Mouse (Mus musculus): ENCODE measurements around the gene Elmod3. TPM values are rescaled to one million over a fixed set of nuclear protein-coding genes. Genes with fewer than 3 reads are reported as not detected.
"Not testable (repeated sequence)": the region's sequence is repeated elsewhere in the genome, so short reads cannot be mapped to it uniquely, and the experiment has no call there.

Elmod3 gene
- total RNA-seq, 2 experiments from 2014 or later = 15.9 to 17.3 TPM

- DNase-seq (ENCODE audit: low spot score in 2 of 2) = no peak
- intact Hi-C loops (cut with DNase I) = no loop called here
These were observed 50.4 kb downstream of the Elmod3 start for GRCm38 (mm10) chr6:72547862-72548261.

GRCm38 (mm10) chr6:72547121-72547520 lies 51.1 kb downstream of the Elmod3 start:
- intact Hi-C loops (cut with DNase I) = no loop called here
- DNase-seq (ENCODE audit: low spot score in 2 of 2) = no peak

- DNase-seq (ENCODE audit: low spot score in 2 of 2) = no peak
- intact Hi-C loops (cut with DNase I) = no loop called here
These were observed 52.8 kb downstream of the Elmod3 start for GRCm38 (mm10) chr6:72545377-72545776.

GRCm38 (mm10) chr6:72544283-72544987 lies 53.8 kb downstream of the Elmod3 start, which contains the start of gene Capg:
TSS of gene Capg (plus strand) at chr6:72544391.
- intact Hi-C loops (cut with DNase I) = no loop called here
- no peak for DNase-seq (ENCODE audit: low spot score in 2 of 2)

GRCm38 (mm10) chr6:72543265-72543850 lies 54.9 kb downstream of the Elmod3 start:
- intact Hi-C loops (cut with DNase I) = no loop called here
- no peak for DNase-seq (ENCODE audit: low spot score in 2 of 2)

- DNase-seq (ENCODE audit: low spot score in 2 of 2) = peak; percentile 87 to 94
- intact Hi-C loops (cut with DNase I) = loop anchor here (5.0 kb wide), 1 partner anchor 176 kb away; no protein-coding TSS in a partner anchor
These were observed 59.6 kb downstream of the Elmod3 start for GRCm38 (mm10) chr6:72538562-72539031.

GRCm38 (mm10) chr6:72537998-72538500 lies 60.2 kb downstream of the Elmod3 start:
- no peak for DNase-seq (ENCODE audit: low spot score in 2 of 2)
- intact Hi-C loops (cut with DNase I) = loop anchor here (5.0 kb wide), 1 partner anchor 176 kb away; no protein-coding TSS in a partner anchor

- intact Hi-C loops (cut with DNase I) = loop anchor here (2.0 to 5.0 kb wide), 2 partner anchors 32 to 173 kb away; no protein-coding TSS in a partner anchor
- DNase-seq (ENCODE audit: low spot score in 2 of 2) = peak; percentile 81 to 85
These were observed 63.0 kb downstream of the Elmod3 start for GRCm38 (mm10) chr6:72535165-72535564.

GRCm38 (mm10) chr6:72534035-72534809 lies 64.0 kb downstream of the Elmod3 start:
- intact Hi-C loops (cut with DNase I) = loop anchor here (1.0 to 2.0 kb wide), 2 partner anchors 33 to 106 kb away; no protein-coding TSS in a partner anchor
- DNase-seq (ENCODE audit: low spot score in 2 of 2) = peak; percentile 73 to 76

GRCm38 (mm10) chr6:72533555-72533954 lies 64.7 kb downstream of the Elmod3 start:
- intact Hi-C loops (cut with DNase I); DNase-seq (ENCODE audit: low spot score in 2 of 2): not testable (repeated sequence)

- intact Hi-C loops (cut with DNase I) = no loop called here
- DNase-seq (ENCODE audit: low spot score in 2 of 2) = peak in 1 of 2 experiments; percentile 49
These were observed 65.6 kb downstream of the Elmod3 start for GRCm38 (mm10) chr6:72532580-72532979.

- no peak for DNase-seq (ENCODE audit: low spot score in 2 of 2)
- intact Hi-C loops (cut with DNase I) = no loop called here
These were observed 69.6 kb downstream of the Elmod3 start for GRCm38 (mm10) chr6:72528410-72529151.

GRCm38 (mm10) chr6:72527070-72527469 lies 71.1 kb downstream of the Elmod3 start:
- intact Hi-C loops (cut with DNase I) = no loop called here
- DNase-seq (ENCODE audit: low spot score in 2 of 2) = no peak

- intact Hi-C loops (cut with DNase I) = no loop called here
- no peak for DNase-seq (ENCODE audit: low spot score in 2 of 2)
These were observed 74.1 kb downstream of the Elmod3 start for GRCm38 (mm10) chr6:72524160-72524559.

GRCm38 (mm10) chr6:72523222-72523621 lies 75.0 kb downstream of the Elmod3 start:
- intact Hi-C loops (cut with DNase I) = no loop called here
- DNase-seq (ENCODE audit: low spot score in 2 of 2) = no peak

GRCm38 (mm10) chr6:72522288-72522687 lies 75.9 kb downstream of the Elmod3 start:
- intact Hi-C loops (cut with DNase I) = no loop called here
- DNase-seq (ENCODE audit: low spot score in 2 of 2) = no peak

GRCm38 (mm10) chr6:72521607-72522006 lies 76.6 kb downstream of the Elmod3 start, which contains the start of gene Sh2d6:
TSS of gene Sh2d6 (minus strand) at chr6:72521707.
- DNase-seq (ENCODE audit: low spot score in 2 of 2) = no peak
- intact Hi-C loops (cut with DNase I) = no loop called here

GRCm38 (mm10) chr6:72520904-72521303 lies 77.3 kb downstream of the Elmod3 start:
- DNase-seq (ENCODE audit: low spot score in 2 of 2) = no peak
- intact Hi-C loops (cut with DNase I) = no loop called here
